ENCODE assay signal across 12 mouse cellular contexts in genomic region chr2:155630153-155630552, GRCm38 (mm10). TPM values are rescaled to one million over a fixed set of nuclear protein-coding genes. Genes with fewer than 3 reads are reported as not detected.
DNase-seq lines count a peak whose midpoint lies in the region; ATAC-seq and TF ChIP-seq lines count a peak whose summit lies in the region.
"Had no signal": no experiment of that assay in that cellular context is flagged by ENCODE, and none has a peak within 500 bp of the region (broad histone marks: within the 10 kb centered on the region; RNA-seq: fewer than 3 reads in every experiment).

No protein-coding gene starts in this region.

- peaks cover 56% of the 10 kb centered on the region for H3K4me1 ChIP-seq in hindbrain, embryonic 10.5 days (replicated peaks)
- peaks cover 32% of the 10 kb centered on the region for H3K4me1 ChIP-seq in hindbrain, embryonic 12.5 days
- peaks cover 5% of the 10 kb centered on the region for H3K4me1 ChIP-seq in thymus, adult 2 months (replicated peaks; ENCODE audit: control insufficient read depth, insufficient read depth, low read length)
- peaks cover 33% of the 10 kb centered on the region for H3K4me1 ChIP-seq in hindbrain, embryonic 13.5 days (replicated peaks)

- peak; percentile 44 for DNase-seq in hindbrain, embryonic 10.5 days (ENCODE audit: low spot score)
- DNase-seq in thymus, adult 2 months, result no peak
- no peak for DNase-seq in thymus, adult 18-20 months
- DNase-seq in right cerebral cortex, postnatal 10 days (ENCODE audit: low spot score in 2 of 2), result no peak
- DNase-seq in layer of hippocampus, postnatal 36 days, result no peak
- DNase-seq in adrenal gland, postnatal 10 days, result no peak
- DNase-seq: lung, adult 18-20 months had no signal

- peaks cover 44% of the 10 kb centered on the region for H3K36me3 ChIP-seq in hindbrain, embryonic 10.5 days
- peaks cover 40% of the 10 kb centered on the region for H3K36me3 ChIP-seq in hindbrain, embryonic 12.5 days
- peaks cover 16% of the 10 kb centered on the region; the same call in 1 of the 2 replicates for H3K36me3 ChIP-seq in thymus, adult 2 months (ENCODE audit: control insufficient read depth, insufficient read depth, low read length)
- peaks cover 42% of the 10 kb centered on the region for H3K36me3 ChIP-seq in hindbrain, embryonic 13.5 days

- 11% methylated on average over 20 of the region's 20 CpGs for WGBS in hindbrain, embryonic 10.5 days
- WGBS in hindbrain, embryonic 12.5 days, result 17% methylated on average over 20 of the region's 20 CpGs
- 40% methylated on average over 20 of the region's 20 CpGs for WGBS in thymus, adult 2 months
- WGBS in hindbrain, embryonic 13.5 days, result 19% methylated on average over 20 of the region's 20 CpGs

- peak; percentile 20; the same call in 1 of the 2 replicates for TF ChIP-seq CTCF in thymus, adult 2 months (IDR thresholded peaks at IDR 0.05; ENCODE audit: borderline replicate concordance, control insufficient read depth, extremely low read depth, insufficient read depth, low read length, poor library complexity)

- no peak overlapping the region for H3K4me2 ChIP-seq in hindbrain, embryonic 12.5 days (replicated peaks)
- 0 out of 2 replicates have a peak overlapping the region, but pooled peaks have one; percentile 20 for H3K4me2 ChIP-seq in hindbrain, embryonic 13.5 days

- H3K4me3 ChIP-seq in hindbrain, embryonic 10.5 days, result peak overlapping the region; percentile 25
- no peak overlapping the region for H3K4me3 ChIP-seq in hindbrain, embryonic 12.5 days
- H3K4me3 ChIP-seq in thymus, adult 2 months (ENCODE audit: control insufficient read depth, insufficient read depth, low read length), result no peak overlapping the region
- no peak overlapping the region for H3K4me3 ChIP-seq in hindbrain, embryonic 13.5 days

- no peaks in the 10 kb centered on the region for H3K9me3 ChIP-seq in hindbrain, embryonic 10.5 days
- no peaks in the 10 kb centered on the region for H3K9me3 ChIP-seq in hindbrain, embryonic 12.5 days (replicated peaks)
- no peaks in the 10 kb centered on the region for H3K9me3 ChIP-seq in hindbrain, embryonic 13.5 days
- H3K9me3 ChIP-seq: hindbrain, embryonic 15.5 days had no signal

- no peak overlapping the region for H3K9ac ChIP-seq in hindbrain, embryonic 12.5 days
- peak overlapping the region; percentile 31; the same call in 1 of the 2 replicates for H3K9ac ChIP-seq in hindbrain, embryonic 13.5 days

- TF ChIP-seq POLR2A in thymus, adult 2 months (IDR thresholded peaks at IDR 0.05; ENCODE audit: control insufficient read depth, extremely low read depth, insufficient read depth, low read length, poor library complexity), result no peak

- peaks cover 100% of the 10 kb centered on the region for H3K27me3 ChIP-seq in hindbrain, embryonic 10.5 days (ENCODE audit: insufficient read depth, poor library complexity, severe bottlenecking)
- H3K27me3 ChIP-seq in hindbrain, embryonic 12.5 days, result peaks cover 87% of the 10 kb centered on the region
- no peaks in the 10 kb centered on the region; the same call in 1 of the 2 replicates for H3K27me3 ChIP-seq in thymus, adult 2 months (ENCODE audit: control insufficient read depth, insufficient read depth, low read length)
- H3K27me3 ChIP-seq in hindbrain, embryonic 13.5 days, result peaks cover 91% of the 10 kb centered on the region
- H3K27me3 ChIP-seq: CH12.LX had no signal

- ATAC-seq in hindbrain, embryonic 12.5 days (ENCODE audit: low FRiP score), result no peak
- no peak for ATAC-seq in hindbrain, embryonic 13.5 days (ENCODE audit: low FRiP score)

- no peak overlapping the region for H3K27ac ChIP-seq in hindbrain, embryonic 10.5 days
- H3K27ac ChIP-seq in hindbrain, embryonic 12.5 days, result no peak overlapping the region
- no peak overlapping the region for H3K27ac ChIP-seq in thymus, adult 2 months (ENCODE audit: control insufficient read depth, insufficient read depth, low read length)
- H3K27ac ChIP-seq in hindbrain, embryonic 13.5 days, result no peak overlapping the region

RNA-seq across cellular contexts. Expression of gene Myh7b, which starts 19.1 kb away (rescaled TPM):
- 0.49 and 0.69 TPM in 2 replicates for polyA plus RNA-seq in hindbrain, embryonic 10.5 days (2016; fragmentation: Nextera tagmentation; extraction: Ambion mirVana)
- polyA plus RNA-seq in hindbrain, embryonic 12.5 days (2016; fragmentation: Nextera tagmentation; extraction: Ambion mirVana), result 0.61 and 1.6 TPM in 2 replicates
- 0.09 and 1.0 TPM in 2 replicates for polyA plus RNA-seq in thymus, adult 2 months (2012; rRNA removed)
- 0.82 and 0.88 TPM in 2 replicates for polyA plus RNA-seq in hindbrain, embryonic 13.5 days (2015; fragmentation: Nextera tagmentation; extraction: Ambion mirVana)
- 1 to 10 TPM; 3.3 to 5.3 TPM for total RNA-seq in layer of hippocampus, postnatal 36 days (2021)
- 1 to 10 TPM in 1 of 2 experiments, under 1 TPM in 1; 0.33 to 1.1 TPM for total RNA-seq in adrenal gland, postnatal 10 days (2021)
- total RNA-seq: megakaryocyte-erythroid progenitor cell, adult 5-6 weeks had no signal

RNA-seq across cellular contexts. Expression of gene Gss, which starts 37.5 kb away (rescaled TPM):
- polyA plus RNA-seq in hindbrain, embryonic 10.5 days (2016; fragmentation: Nextera tagmentation; extraction: Ambion mirVana), result 19.9 and 20.6 TPM in 2 replicates
- 17.0 and 18.3 TPM in 2 replicates for polyA plus RNA-seq in hindbrain, embryonic 12.5 days (2016; fragmentation: Nextera tagmentation; extraction: Ambion mirVana)
- 20.6 and 23.2 TPM in 2 replicates for polyA plus RNA-seq in thymus, adult 2 months (2012; rRNA removed)
- polyA plus RNA-seq in hindbrain, embryonic 13.5 days (2015; fragmentation: Nextera tagmentation; extraction: Ambion mirVana), result 14.8 and 16.4 TPM in 2 replicates
- total RNA-seq in layer of hippocampus, postnatal 36 days (2021), result 10 to 100 TPM; 24.7 to 26.9 TPM
- total RNA-seq in adrenal gland, postnatal 10 days (2021), result 10 to 100 TPM; 41.4 to 48.1 TPM
